Mouse (Mus musculus) lung, embryonic 15.5 days (tissue): ENCODE results near the gene Tmem179. TPM values are rescaled to one million over a fixed set of nuclear protein-coding genes. Genes with fewer than 3 reads are reported as not detected.

ENCODE experiments used
- ATAC-seq: fragments of 200-750 bp; cut with Nextera tagmentation; 2 replicates; pipeline ENCODE4 v1.8.0; 2017; ENCODE audit warnings: moderate number of reproducible peaks, borderline replicate concordance; ENCODE audit not compliant: low FRiP score, low TSS enrichment; ENCODE audit errors: extremely low read depth
- H3K27ac ChIP-seq: fragments of 300-500 bp; sonication (generic); 2 replicates; pipeline ENCODE4 v1.5.1; 2015; ENCODE audit warnings: moderate library complexity, mild to moderate bottlenecking, inconsistent platforms
- H3K27me3 ChIP-seq: fragments of 300-500 bp; sonication (generic); 2 replicates; pipeline ENCODE4 v1.6.1; 2015; ENCODE audit warnings: inconsistent platforms
- H3K36me3 ChIP-seq: fragments of 300-500 bp; sonication (generic); 2 replicates; pipeline ENCODE4 v1.6.1; 2015; ENCODE audit warnings: inconsistent platforms
- H3K4me1 ChIP-seq: fragments of 300-500 bp; sonication (generic); 2 replicates; pipeline ENCODE4 v1.6.1; 2015; ENCODE audit warnings: inconsistent platforms
- H3K4me2 ChIP-seq: fragments of 300-500 bp; sonication (generic); 2 replicates; pipeline ENCODE4 v1.6.1; 2015; ENCODE audit warnings: inconsistent platforms, mild to moderate bottlenecking, moderate library complexity
- H3K4me3 ChIP-seq: fragments of 300-500 bp; sonication (generic); 2 replicates; pipeline ENCODE4 v1.5.1; 2015; ENCODE audit warnings: mild to moderate bottlenecking, inconsistent platforms
- H3K9ac ChIP-seq: fragments of 300-500 bp; sonication (generic); 2 replicates; pipeline ENCODE4 v1.6.1; 2015; ENCODE audit warnings: inconsistent platforms
- H3K9me3 ChIP-seq: fragments of 300-500 bp; sonication (generic); 2 replicates; pipeline ENCODE4 v1.6.1; 2016; ENCODE audit warnings: inconsistent platforms
- WGBS: fragments of 180-500 bp; shearing (Covaris S2); methylation state at CpG from one replicate; pipeline ENCODE4 v1.1.7; 2015; 5-methylcytosine and 5-hydroxymethylcytosine counted together
- polyA plus RNA-seq: library from polyadenylated mRNA; unstranded; fragments of >200 nt; fragmentation: Nextera tagmentation; extraction: Ambion mirVana; gene quantifications from 2 replicates; pipeline ENCODE4 v1.2.1, GENCODE M21; 2015

Tmem179 gene
- polyA plus RNA-seq: 0.15 and 0.45 TPM in 2 replicates

GRCm38 (mm10) chr12:112516697-112517337, at the start of gene Tmem179:
TSS of gene Tmem179 (minus strand) at chr12:112516747.
- Histone ChIP-seq H3K27ac (no peak within 1 kb of the TSS), H3K9me3 (no peaks in the 10 kb centered on the region), H3K4me3 (no peak within 1 kb of the TSS), H3K4me1 (0 out of 2 replicates have a peak, but pooled peaks cover 3% of the 10 kb centered on the region), H3K27me3 (peaks cover 4% of the 10 kb centered on the region; the same call in 1 of the 2 replicates), H3K9ac (no peak within 1 kb of the TSS), H3K36me3 (no peaks in the 10 kb centered on the region), H3K4me2 (0 out of 2 replicates have a peak within 1 kb of the TSS, but pooled peaks have one; percentile 1)
- peak; percentile 31; the same call in 1 of the 2 replicates for ATAC-seq
- 15% methylated on average over 14 of the region's 14 CpGs for WGBS

GRCm38 (mm10) chr12:112563011-112563410, 46.5 kb upstream of the Tmem179 start:
- Histone ChIP-seq H3K4me3 (no peak overlapping the region), H3K27me3 (no peaks in the 10 kb centered on the region), H3K4me2 (no peak overlapping the region), H3K9me3 (no peaks in the 10 kb centered on the region), H3K27ac (no peak overlapping the region), H3K4me1 (0 out of 2 replicates have a peak, but pooled peaks cover 5% of the 10 kb centered on the region), H3K36me3 (no peaks in the 10 kb centered on the region), H3K9ac (no peak overlapping the region)
- WGBS: 84% methylated on average over 6 of the region's 6 CpGs
- ATAC-seq: no peak

GRCm38 (mm10) chr12:112562462-112562861, 45.9 kb upstream of the Tmem179 start:
- 63% methylated on average over 5 of the region's 5 CpGs for WGBS
- Histone ChIP-seq H3K27ac (no peak overlapping the region), H3K4me1 (0 out of 2 replicates have a peak, but pooled peaks cover 5% of the 10 kb centered on the region), H3K4me2 (no peak overlapping the region), H3K4me3 (no peak overlapping the region), H3K9ac (no peak overlapping the region), H3K9me3 (no peaks in the 10 kb centered on the region), H3K27me3 (no peaks in the 10 kb centered on the region), H3K36me3 (no peaks in the 10 kb centered on the region)
- ATAC-seq: no peak

GRCm38 (mm10) chr12:112561163-112561562, 44.6 kb upstream of the Tmem179 start:
- H3K4me1 ChIP-seq: 0 out of 2 replicates have a peak, but pooled peaks cover 5% of the 10 kb centered on the region
- no peaks in the 10 kb centered on the region for H3K9me3 ChIP-seq
- no peak overlapping the region for H3K27ac ChIP-seq
- 59% methylated on average over 3 of the region's 3 CpGs for WGBS
- no peak overlapping the region for H3K4me2 ChIP-seq
- H3K9ac ChIP-seq: no peak overlapping the region
- H3K4me3 ChIP-seq: no peak overlapping the region
- H3K27me3 ChIP-seq: no peaks in the 10 kb centered on the region
- no peaks in the 10 kb centered on the region for H3K36me3 ChIP-seq
- no peak for ATAC-seq

DNA sequence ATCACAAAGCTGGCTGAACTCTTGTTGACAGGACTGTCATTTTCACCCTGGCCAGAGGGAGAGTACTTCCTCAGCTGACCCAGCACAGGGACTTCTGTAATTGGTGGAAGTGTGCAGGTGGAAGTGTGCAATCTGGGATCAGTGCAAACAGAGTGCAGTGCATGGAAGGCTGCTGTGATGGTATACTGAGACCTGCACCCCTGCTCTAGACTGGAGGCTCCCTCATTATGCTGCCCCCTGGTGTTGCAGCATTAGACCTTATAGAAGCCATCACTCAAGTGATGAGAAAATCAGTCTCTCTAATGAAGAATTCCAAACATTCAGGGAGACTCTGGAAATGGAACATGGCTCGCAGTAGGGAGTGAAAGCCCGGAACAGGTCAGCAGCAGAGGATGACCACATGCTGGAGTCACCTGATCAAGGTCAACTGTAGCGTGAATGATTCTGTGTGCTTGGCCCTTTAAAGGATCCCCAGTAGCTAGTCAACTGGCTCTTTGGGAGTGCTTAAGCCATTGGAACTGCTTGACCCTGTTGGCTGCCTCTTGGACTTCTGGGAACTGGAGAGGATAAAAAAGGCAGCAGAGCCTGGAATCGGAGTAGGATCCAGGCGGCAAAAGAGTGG, 43.7 kb upstream of the Tmem179 start:
- Histone ChIP-seq H3K4me3 (no peak overlapping the region), H3K27me3 (no peaks in the 10 kb centered on the region), H3K9me3 (no peaks in the 10 kb centered on the region), H3K36me3 (no peaks in the 10 kb centered on the region), H3K4me2 (no peak overlapping the region), H3K9ac (no peak overlapping the region), H3K27ac (no peak overlapping the region), H3K4me1 (0 out of 2 replicates have a peak, but pooled peaks cover 5% of the 10 kb centered on the region)
- WGBS: 32% methylated on average over 5 of the region's 5 CpGs
- no peak for ATAC-seq

- H3K4me1 ChIP-seq: 0 out of 2 replicates have a peak, but pooled peaks cover 5% of the 10 kb centered on the region
- no peak overlapping the region for H3K27ac ChIP-seq
- 64% methylated on average over 6 of the region's 6 CpGs for WGBS
- no peak for ATAC-seq
- H3K4me3 ChIP-seq: no peak overlapping the region
- H3K9me3 ChIP-seq: no peaks in the 10 kb centered on the region
- H3K36me3 ChIP-seq: no peaks in the 10 kb centered on the region
- H3K27me3 ChIP-seq: no peaks in the 10 kb centered on the region
- no peak overlapping the region for H3K4me2 ChIP-seq
- no peak overlapping the region for H3K9ac ChIP-seq
Observed at GRCm38 (mm10) chr12:112559671-112560070, 43.1 kb upstream of the Tmem179 start.

DNA sequence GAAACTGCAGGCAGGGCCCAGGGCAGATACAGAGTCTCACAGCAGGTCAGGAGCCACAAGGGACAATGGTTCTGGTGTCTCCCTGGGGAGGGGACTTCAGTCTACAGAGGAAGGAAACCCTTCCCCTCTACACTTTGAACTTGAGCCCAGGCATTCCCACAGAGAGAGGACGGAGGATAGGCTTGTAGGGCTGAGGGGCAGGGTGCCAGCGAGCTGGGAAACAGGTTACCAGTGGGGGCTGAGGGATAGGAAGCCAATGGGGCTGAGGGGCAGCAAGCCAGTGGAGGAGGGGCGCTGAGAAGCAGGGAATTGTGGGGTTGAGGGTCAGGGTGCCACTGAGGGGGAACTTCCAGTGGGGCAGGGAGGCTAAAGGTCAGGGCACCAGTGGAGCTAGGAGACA, 42.7 kb upstream of the Tmem179 start:
- WGBS: 42% methylated on average over 3 of the region's 3 CpGs
- Histone ChIP-seq H3K4me3 (no peak overlapping the region), H3K36me3 (no peaks in the 10 kb centered on the region), H3K27ac (no peak overlapping the region), H3K9me3 (no peaks in the 10 kb centered on the region), H3K4me1 (0 out of 2 replicates have a peak, but pooled peaks cover 5% of the 10 kb centered on the region), H3K9ac (no peak overlapping the region), H3K27me3 (no peaks in the 10 kb centered on the region), H3K4me2 (no peak overlapping the region)
- no peak for ATAC-seq

- no peak for ATAC-seq
- Histone ChIP-seq H3K9ac (no peak overlapping the region), H3K27ac (no peak overlapping the region), H3K4me3 (no peak overlapping the region), H3K27me3 (no peaks in the 10 kb centered on the region), H3K4me1 (0 out of 2 replicates have a peak, but pooled peaks cover 5% of the 10 kb centered on the region), H3K36me3 (no peaks in the 10 kb centered on the region), H3K9me3 (no peaks in the 10 kb centered on the region), H3K4me2 (no peak overlapping the region)
- 85% methylated on average over 5 of the region's 5 CpGs for WGBS
Observed at GRCm38 (mm10) chr12:112557219-112557618, 40.7 kb upstream of the Tmem179 start.

DNA sequence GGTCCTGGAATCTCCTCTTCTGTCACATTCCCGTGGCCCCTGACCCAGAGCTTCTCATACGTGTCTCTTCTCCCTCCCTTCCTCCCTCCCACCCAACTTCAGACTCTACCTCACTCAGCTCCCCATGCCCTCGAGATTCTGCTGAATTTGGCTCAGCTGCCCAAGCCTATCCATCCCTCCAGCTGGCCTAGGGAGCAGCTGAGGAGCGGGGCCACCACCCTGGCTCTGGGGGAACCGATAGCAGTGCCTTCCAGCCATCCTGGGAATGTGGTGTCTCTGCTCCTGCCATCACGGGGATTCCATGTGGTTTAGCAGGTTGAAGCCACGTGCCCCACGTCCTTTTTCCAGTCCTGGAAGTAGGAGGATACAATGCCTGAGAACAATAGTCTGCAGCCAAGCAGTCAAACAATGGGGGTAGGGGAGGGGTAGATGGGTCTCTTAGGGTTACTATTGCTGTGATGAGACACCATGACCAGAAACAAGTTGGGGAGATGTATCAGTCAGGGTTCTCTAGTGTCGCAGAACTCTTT, 40.0 kb upstream of the Tmem179 start:
- Histone ChIP-seq H3K4me2 (no peak overlapping the region), H3K4me3 (no peak overlapping the region), H3K4me1 (0 out of 2 replicates have a peak, but pooled peaks cover 5% of the 10 kb centered on the region), H3K27me3 (no peaks in the 10 kb centered on the region), H3K27ac (no peak overlapping the region), H3K9ac (no peak overlapping the region), H3K36me3 (no peaks in the 10 kb centered on the region), H3K9me3 (no peaks in the 10 kb centered on the region)
- WGBS: 57% methylated on average over 9 of the region's 9 CpGs
- ATAC-seq: no peak

GRCm38 (mm10) chr12:112554900-112555299, 38.4 kb upstream of the Tmem179 start:
- Histone ChIP-seq H3K27me3 (no peaks in the 10 kb centered on the region), H3K27ac (no peak overlapping the region), H3K36me3 (no peaks in the 10 kb centered on the region), H3K4me3 (no peak overlapping the region), H3K9me3 (no peaks in the 10 kb centered on the region), H3K4me2 (no peak overlapping the region), H3K4me1 (0 out of 2 replicates have a peak, but pooled peaks cover 5% of the 10 kb centered on the region), H3K9ac (no peak overlapping the region)
- WGBS: 30% methylated on average over 12 of the region's 12 CpGs
- ATAC-seq: no peak

- Histone ChIP-seq H3K27me3 (no peaks in the 10 kb centered on the region), H3K36me3 (no peaks in the 10 kb centered on the region), H3K27ac (no peak overlapping the region), H3K4me1 (no peaks in the 10 kb centered on the region), H3K4me2 (no peak overlapping the region), H3K9ac (no peak overlapping the region), H3K9me3 (no peaks in the 10 kb centered on the region), H3K4me3 (no peak overlapping the region)
- WGBS: 43% methylated on average over 5 of the region's 5 CpGs
- no peak for ATAC-seq
Observed at GRCm38 (mm10) chr12:112552520-112552919, 36.0 kb upstream of the Tmem179 start.

GRCm38 (mm10) chr12:112551861-112552375, 35.4 kb upstream of the Tmem179 start:
- ATAC-seq: peak; percentile 41
- no peak overlapping the region for H3K4me3 ChIP-seq
- no peak overlapping the region for H3K9ac ChIP-seq
- no peaks in the 10 kb centered on the region for H3K4me1 ChIP-seq
- WGBS: 11% methylated on average over 13 of the region's 13 CpGs
- no peaks in the 10 kb centered on the region for H3K36me3 ChIP-seq
- H3K9me3 ChIP-seq: no peaks in the 10 kb centered on the region
- no peak overlapping the region for H3K4me2 ChIP-seq
- no peak overlapping the region for H3K27ac ChIP-seq
- no peaks in the 10 kb centered on the region for H3K27me3 ChIP-seq
